Mouse (Mus musculus) lung, embryonic 16.5 days (tissue): ENCODE measurements around the gene Elovl2. TPM values are rescaled to one million over a fixed set of nuclear protein-coding genes. Genes with fewer than 3 reads are reported as not detected.

Experiments
- ATAC-seq: fragments of 200-750 bp; cut with Nextera tagmentation; 2 replicates; pipeline ENCODE4 v1.8.0; 2017; ENCODE audit warnings: low read depth, mild to moderate bottlenecking, moderate library complexity
- H3K27ac ChIP-seq: fragments of 300-500 bp; sonication (generic); 2 replicates; pipeline ENCODE4 v1.5.1; 2014; ENCODE audit warnings: mild to moderate bottlenecking, control low read depth, low read length
- H3K27me3 ChIP-seq: fragments of 300-500 bp; sonication (generic); 2 replicates; pipeline ENCODE4 v1.6.1; 2014; ENCODE audit warnings: low read depth, low read length, mixed read lengths; ENCODE audit not compliant: control insufficient read depth, insufficient read depth
- H3K36me3 ChIP-seq: fragments of 300-500 bp; sonication (generic); 2 replicates; pipeline ENCODE4 v1.6.1; 2014; ENCODE audit warnings: low read length; ENCODE audit not compliant: control insufficient read depth, insufficient read depth
- H3K4me1 ChIP-seq: fragments of 300-500 bp; sonication (generic); replicated peaks from 2 replicates; pipeline ENCODE4 v1.6.1; 2014; ENCODE audit warnings: low read length, mixed read lengths; ENCODE audit not compliant: control insufficient read depth, insufficient read depth
- H3K4me2 ChIP-seq: fragments of 300-500 bp; sonication (generic); 2 replicates; pipeline ENCODE4 v1.6.1; 2014; ENCODE audit warnings: low read depth, low read length, control low read depth
- H3K4me3 ChIP-seq: fragments of 300-500 bp; sonication (generic); 2 replicates; pipeline ENCODE4 v1.5.1; 2014; ENCODE audit warnings: mild to moderate bottlenecking, low read length, control low read depth
- H3K9ac ChIP-seq: fragments of 300-500 bp; sonication (generic); 2 replicates; pipeline ENCODE4 v1.6.1; 2014; ENCODE audit warnings: low read length, control low read depth
- H3K9me3 ChIP-seq: fragments of 300-500 bp; sonication (generic); 2 replicates; pipeline ENCODE4 v1.6.1; 2016; ENCODE audit warnings: low read length; ENCODE audit not compliant: control insufficient read depth
- WGBS: fragments of 180-500 bp; shearing (Covaris S2); extraction: QIAGEN DNeasy Blood & Tissue Kit; methylation state at CpG from one replicate; pipeline ENCODE4 v1.1.7; 2014; 5-methylcytosine and 5-hydroxymethylcytosine counted together
- polyA plus RNA-seq: library from polyadenylated mRNA; unstranded; fragments of >200 nt; fragmentation: Nextera tagmentation; extraction: Ambion mirVana; gene quantifications from 2 replicates; pipeline ENCODE4 v1.2.1, GENCODE M21; 2015

The Elovl2 gene
- polyA plus RNA-seq, 1 experiment from 2014 or later = 3.5 TPM

GRCm38 (mm10) chr13:41238035-41238804, 18.0 kb upstream of the Elovl2 start:
- Histone ChIP-seq H3K9ac (no peak overlapping the region), H3K36me3 (no peaks in the 10 kb centered on the region), H3K4me1 (no peaks in the 10 kb centered on the region), H3K4me2 (no peak overlapping the region), H3K27ac (no peak overlapping the region), H3K27me3 (no peaks in the 10 kb centered on the region), H3K4me3 (no peak overlapping the region), H3K9me3 (no peaks in the 10 kb centered on the region)
- peak; percentile 34; the same call in 1 of the 2 replicates for ATAC-seq
- 64% methylated on average over 10 of the region's 10 CpGs for WGBS

- 41% methylated on average over 13 of the region's 13 CpGs for WGBS
- no peak for ATAC-seq
Observed at GRCm38 (mm10) chr13:41235845-41236741, 15.9 kb upstream of the Elovl2 start.

GRCm38 (mm10) chr13:41235181-41235580, 15.0 kb upstream of the Elovl2 start:
- no peak overlapping the region for H3K4me3 ChIP-seq
- no peaks in the 10 kb centered on the region for H3K27me3 ChIP-seq
- no peaks in the 10 kb centered on the region for H3K36me3 ChIP-seq
- no peak overlapping the region for H3K27ac ChIP-seq
- no peaks in the 10 kb centered on the region for H3K4me1 ChIP-seq
- H3K9me3 ChIP-seq = no peaks in the 10 kb centered on the region
- H3K4me2 ChIP-seq = no peak overlapping the region
- WGBS = 85% methylated on average over 6 of the region's 6 CpGs
- H3K9ac ChIP-seq = no peak overlapping the region
- ATAC-seq = no peak

More at GRCm38 (mm10) chr13:41235845-41236741, 15.9 kb upstream of the Elovl2 start:
- Histone ChIP-seq H3K36me3 (no peaks in the 10 kb centered on the region), H3K4me3 (no peak overlapping the region), H3K9ac (no peak overlapping the region), H3K27ac (no peak overlapping the region), H3K27me3 (no peaks in the 10 kb centered on the region), H3K4me1 (no peaks in the 10 kb centered on the region), H3K9me3 (no peaks in the 10 kb centered on the region), H3K4me2 (no peak overlapping the region)

- H3K9ac ChIP-seq = no peak overlapping the region
Observed at GRCm38 (mm10) chr13:41233241-41233640, 13.0 kb upstream of the Elovl2 start.

GRCm38 (mm10) chr13:41232209-41232608, 12.0 kb upstream of the Elovl2 start:
- H3K9me3 ChIP-seq = no peaks in the 10 kb centered on the region
- H3K9ac ChIP-seq = no peak overlapping the region
- H3K4me3 ChIP-seq = no peak overlapping the region
- ATAC-seq = no peak
- no peak overlapping the region for H3K27ac ChIP-seq
- 89% methylated on average over 15 of the region's 15 CpGs for WGBS
- no peaks in the 10 kb centered on the region for H3K27me3 ChIP-seq
- H3K36me3 ChIP-seq = no peaks in the 10 kb centered on the region
- H3K4me2 ChIP-seq = no peak overlapping the region
- H3K4me1 ChIP-seq = no peaks in the 10 kb centered on the region

More at GRCm38 (mm10) chr13:41233241-41233640, 13.0 kb upstream of the Elovl2 start:
- no peak overlapping the region for H3K27ac ChIP-seq
- 79% methylated on average over 7 of the region's 7 CpGs for WGBS
- no peak for ATAC-seq
- H3K4me2 ChIP-seq = no peak overlapping the region
- H3K27me3 ChIP-seq = no peaks in the 10 kb centered on the region
- no peaks in the 10 kb centered on the region for H3K4me1 ChIP-seq
- H3K9me3 ChIP-seq = no peaks in the 10 kb centered on the region
- H3K36me3 ChIP-seq = no peaks in the 10 kb centered on the region
- H3K4me3 ChIP-seq = no peak overlapping the region

GRCm38 (mm10) chr13:41231389-41231983, 11.3 kb upstream of the Elovl2 start:
- Histone ChIP-seq H3K27ac (no peak overlapping the region), H3K27me3 (no peaks in the 10 kb centered on the region), H3K36me3 (no peaks in the 10 kb centered on the region), H3K4me3 (no peak overlapping the region), H3K4me2 (no peak overlapping the region), H3K9me3 (no peaks in the 10 kb centered on the region), H3K4me1 (no peaks in the 10 kb centered on the region), H3K9ac (no peak overlapping the region)
- no peak for ATAC-seq
- 75% methylated on average over 12 of the region's 12 CpGs for WGBS

- H3K4me3 ChIP-seq = no peak overlapping the region
- H3K4me1 ChIP-seq = no peaks in the 10 kb centered on the region
- H3K9me3 ChIP-seq = no peaks in the 10 kb centered on the region
- no peak overlapping the region for H3K9ac ChIP-seq
- WGBS = 80% methylated on average over 4 of the region's 5 CpGs
- no peaks in the 10 kb centered on the region for H3K36me3 ChIP-seq
- ATAC-seq = no peak
- no peak overlapping the region for H3K27ac ChIP-seq
- no peak overlapping the region for H3K4me2 ChIP-seq
- H3K27me3 ChIP-seq = no peaks in the 10 kb centered on the region
Observed at GRCm38 (mm10) chr13:41230256-41230655, 10.1 kb upstream of the Elovl2 start.

GRCm38 (mm10) chr13:41228060-41228459, 7.9 kb upstream of the Elovl2 start:
- no peak overlapping the region for H3K4me2 ChIP-seq
- H3K27ac ChIP-seq = no peak overlapping the region
- no peak for ATAC-seq
- H3K4me3 ChIP-seq = no peak overlapping the region
- no peaks in the 10 kb centered on the region for H3K27me3 ChIP-seq
- no peaks in the 10 kb centered on the region for H3K36me3 ChIP-seq
- H3K9ac ChIP-seq = no peak overlapping the region
- WGBS = 75% methylated on average over 5 of the region's 5 CpGs
- no peaks in the 10 kb centered on the region for H3K9me3 ChIP-seq
- no peaks in the 10 kb centered on the region for H3K4me1 ChIP-seq

GRCm38 (mm10) chr13:41226513-41226912, 6.3 kb upstream of the Elovl2 start:
- no peak for ATAC-seq
- no peak overlapping the region for H3K9ac ChIP-seq
- H3K9me3 ChIP-seq = no peaks in the 10 kb centered on the region
- no peaks in the 10 kb centered on the region for H3K4me1 ChIP-seq
- no peaks in the 10 kb centered on the region for H3K27me3 ChIP-seq
- no peak overlapping the region for H3K4me2 ChIP-seq
- no peak overlapping the region for H3K27ac ChIP-seq
- H3K36me3 ChIP-seq = no peaks in the 10 kb centered on the region
- 33% methylated on average over 5 of the region's 5 CpGs for WGBS
- H3K4me3 ChIP-seq = no peak overlapping the region
